Comparison of ENCODE assay signal across 13 mouse cellular contexts in the genomic region with DNA sequence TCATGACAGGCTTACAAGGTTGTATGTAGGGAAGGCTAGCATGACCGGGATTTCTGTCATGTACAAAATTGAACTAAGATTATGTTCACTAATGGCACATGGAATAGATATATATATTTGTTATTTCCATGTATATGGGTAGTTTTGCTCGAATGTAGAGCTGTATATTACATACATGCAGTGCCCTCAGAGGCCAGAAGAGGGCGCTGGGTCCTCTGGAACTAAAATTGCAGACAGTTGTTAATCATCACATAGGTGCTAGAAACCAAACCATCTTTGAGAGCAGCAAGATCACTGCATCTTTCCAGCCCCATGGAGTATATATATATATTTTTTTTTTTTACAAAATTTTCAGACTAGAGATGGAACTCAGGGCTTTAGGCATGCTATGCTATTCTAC. TPM values are rescaled to one million over a fixed set of nuclear protein-coding genes. Genes with fewer than 3 reads are reported as not detected.
DNase-seq lines count a peak whose midpoint lies in the region; ATAC-seq and TF ChIP-seq lines count a peak whose summit lies in the region.
"Had no signal": no experiment of that assay in that cellular context is flagged by ENCODE, and none has a peak within 500 bp of the region (broad histone marks: within the 10 kb centered on the region; RNA-seq: fewer than 3 reads in every experiment).

No protein-coding gene starts in this region.

- no peaks in the 10 kb centered on the region for H3K79me2 ChIP-seq in liver, adult 2 months (ENCODE audit: control insufficient read depth, insufficient read depth, low read length)
- no peaks in the 10 kb centered on the region for H3K79me2 ChIP-seq in CH12.LX (replicated peaks; ENCODE audit: control insufficient read depth, extremely low read depth, insufficient read depth, poor library complexity, severe bottlenecking)

- in situ Hi-C loops in CH12.LX (cut with MboI; ENCODE audit: low pct_ligation_motif_present, low pct_unique_long_range_greater_than_20kb, low sequenced_read_pairs) = no loop called here

- no peaks in the 10 kb centered on the region for H3K27me3 ChIP-seq in embryonic facial prominence, embryonic 11.5 days (ENCODE audit: control insufficient read depth, insufficient read depth, low read length)
- no peaks in the 10 kb centered on the region for H3K27me3 ChIP-seq in embryonic facial prominence, embryonic 10.5 days (replicated peaks; ENCODE audit: low read depth, poor library complexity, severe bottlenecking)
- H3K27me3 ChIP-seq in liver, adult 2 months (ENCODE audit: control insufficient read depth, insufficient read depth, low read length) = no peaks in the 10 kb centered on the region
- H3K27me3 ChIP-seq in liver, embryonic 11.5 days (replicated peaks; ENCODE audit: control insufficient read depth, insufficient read depth, low read length) = no peaks in the 10 kb centered on the region
- no peaks in the 10 kb centered on the region for H3K27me3 ChIP-seq in CH12.LX (replicated peaks)
- H3K27me3 ChIP-seq in liver, postnatal 0 days (ENCODE audit: insufficient read depth, low read length) = no peaks in the 10 kb centered on the region
- H3K27me3 ChIP-seq: heart, embryonic 13.5 days had no signal

- no peaks in the 10 kb centered on the region for H3K9me3 ChIP-seq in embryonic facial prominence, embryonic 11.5 days (replicated peaks; ENCODE audit: control insufficient read depth, low read length)
- no peaks in the 10 kb centered on the region for H3K9me3 ChIP-seq in embryonic facial prominence, embryonic 10.5 days
- H3K9me3 ChIP-seq in liver, embryonic 11.5 days (ENCODE audit: control insufficient read depth, low read length) = no peaks in the 10 kb centered on the region
- H3K9me3 ChIP-seq in CH12.LX (replicated peaks; ENCODE audit: low read length) = peaks cover 7% of the 10 kb centered on the region
- no peaks in the 10 kb centered on the region for H3K9me3 ChIP-seq in liver, postnatal 0 days (ENCODE audit: low read length)
- H3K9me3 ChIP-seq: heart, embryonic 13.5 days had no signal

- DNase-seq in embryonic facial prominence, embryonic 11.5 days (ENCODE audit: low spot score) = peak; percentile 20
- DNase-seq in embryonic facial prominence, embryonic 10.5 days (ENCODE audit: low spot score) = no peak
- no peak for DNase-seq in liver, adult 2 months (ENCODE audit: extremely low read depth, low read depth, low spot score)
- no peak for DNase-seq in liver, embryonic 11.5 days (ENCODE audit: low spot score)
- DNase-seq in CH12.LX (ENCODE audit: extremely low read depth) = no peak
- no peak for DNase-seq in liver, postnatal 0 days
- DNase-seq in retina, embryonic 14.5 days (ENCODE audit: low spot score) = no peak
- no peak for DNase-seq in adrenal gland, postnatal 25 days

- TF ChIP-seq RAD21 in CH12.LX (IDR thresholded peaks at IDR 0.05; ENCODE audit: low read depth, low read length) = peak; percentile 43

- no peaks in the 10 kb centered on the region for H3K36me3 ChIP-seq in embryonic facial prominence, embryonic 11.5 days (replicated peaks; ENCODE audit: control insufficient read depth, insufficient read depth, low read depth, low read length)
- H3K36me3 ChIP-seq in embryonic facial prominence, embryonic 10.5 days (replicated peaks) = peaks cover 41% of the 10 kb centered on the region
- H3K36me3 ChIP-seq in liver, adult 2 months (ENCODE audit: control insufficient read depth, insufficient read depth, low read length) = no peaks in the 10 kb centered on the region
- no peaks in the 10 kb centered on the region for H3K36me3 ChIP-seq in liver, embryonic 11.5 days (ENCODE audit: control insufficient read depth, insufficient read depth, low read length)
- H3K36me3 ChIP-seq in CH12.LX (replicated peaks in 1 of 2; ENCODE audit: control insufficient read depth in 1 of 2, insufficient read depth in 1 of 2, low read length in 1 of 2) = no peaks in the 10 kb centered on the region
- H3K36me3 ChIP-seq in liver, postnatal 0 days (replicated peaks; ENCODE audit: insufficient read depth, low read length) = no peaks in the 10 kb centered on the region

- 58% methylated on average over 3 of the region's 3 CpGs for WGBS in embryonic facial prominence, embryonic 11.5 days
- 53% methylated on average over 3 of the region's 3 CpGs for WGBS in embryonic facial prominence, embryonic 10.5 days
- WGBS in liver, adult 2 months = 65% methylated on average over 3 of the region's 3 CpGs
- 47% methylated on average over 3 of the region's 3 CpGs for WGBS in liver, embryonic 11.5 days
- 48% methylated on average over 3 of the region's 3 CpGs for WGBS in liver, postnatal 0 days (ENCODE audit: insufficient replicate concordance)

- no peak for TF ChIP-seq POLR2A in liver, adult 2 months (IDR thresholded peaks at IDR 0.05; ENCODE audit: extremely low read depth, insufficient read depth, low read length)
- no peak for TF ChIP-seq POLR2A in CH12.LX (IDR thresholded peaks at IDR 0.05; ENCODE audit: low read depth, low read length)

- H3K27ac ChIP-seq in embryonic facial prominence, embryonic 11.5 days (replicated peaks; ENCODE audit: low read depth, low read length) = no peak overlapping the region
- no peak overlapping the region for H3K27ac ChIP-seq in embryonic facial prominence, embryonic 10.5 days (replicated peaks)
- H3K27ac ChIP-seq in liver, adult 2 months (replicated peaks; ENCODE audit: insufficient read depth, low read depth, low read length) = no peak overlapping the region
- H3K27ac ChIP-seq in liver, embryonic 11.5 days (ENCODE audit: low read depth, low read length) = no peak overlapping the region
- H3K27ac ChIP-seq in CH12.LX (ENCODE audit: insufficient read depth, low read depth) = no peak overlapping the region
- no peak overlapping the region for H3K27ac ChIP-seq in liver, postnatal 0 days (ENCODE audit: low read depth)
- H3K27ac ChIP-seq: heart, embryonic 13.5 days; hindbrain, embryonic 14.5 days had no signal

- H3K9ac ChIP-seq in embryonic facial prominence, embryonic 11.5 days (replicated peaks; ENCODE audit: low read length) = no peak overlapping the region
- no peak overlapping the region for H3K9ac ChIP-seq in liver, adult 2 months (ENCODE audit: low read depth, low read length)
- no peak overlapping the region for H3K9ac ChIP-seq in liver, embryonic 11.5 days (ENCODE audit: low read depth, low read length)
- H3K9ac ChIP-seq in CH12.LX (ENCODE audit: insufficient read depth, low read depth) = no peak overlapping the region
- no peak overlapping the region for H3K9ac ChIP-seq in liver, postnatal 0 days (replicated peaks)
- H3K9ac ChIP-seq: heart, embryonic 13.5 days; hindbrain, embryonic 14.5 days had no signal

- H3K4me1 ChIP-seq in embryonic facial prominence, embryonic 11.5 days (ENCODE audit: control insufficient read depth, insufficient read depth, low read length) = no peaks in the 10 kb centered on the region
- no peaks in the 10 kb centered on the region for H3K4me1 ChIP-seq in embryonic facial prominence, embryonic 10.5 days
- H3K4me1 ChIP-seq in liver, adult 2 months (ENCODE audit: control insufficient read depth, insufficient read depth, low read length) = no peaks in the 10 kb centered on the region
- no peaks in the 10 kb centered on the region for H3K4me1 ChIP-seq in liver, embryonic 11.5 days (replicated peaks; ENCODE audit: control insufficient read depth, insufficient read depth, low read length)
- no peaks in the 10 kb centered on the region for H3K4me1 ChIP-seq in CH12.LX (ENCODE audit: control insufficient read depth in 1 of 2, insufficient read depth in 2 of 2)
- no peaks in the 10 kb centered on the region for H3K4me1 ChIP-seq in liver, postnatal 0 days (ENCODE audit: insufficient read depth)
- H3K4me1 ChIP-seq: heart, embryonic 13.5 days had no signal

- no peak overlapping the region for H3K4me2 ChIP-seq in embryonic facial prominence, embryonic 11.5 days (ENCODE audit: low read depth, low read length)
- no peak overlapping the region for H3K4me2 ChIP-seq in liver, embryonic 11.5 days
- no peak overlapping the region for H3K4me2 ChIP-seq in CH12.LX (ENCODE audit: insufficient read depth, low read depth, poor library complexity, severe bottlenecking)
- H3K4me2 ChIP-seq in liver, postnatal 0 days (ENCODE audit: low read depth, low read length) = no peak overlapping the region
- H3K4me2 ChIP-seq: heart, embryonic 13.5 days; hindbrain, embryonic 14.5 days had no signal

- ATAC-seq in embryonic facial prominence, embryonic 11.5 days (replicated peaks; ENCODE audit: insufficient number of reproducible peaks, low FRiP score, low TSS enrichment, low read depth) = no peak
- no peak for ATAC-seq in liver, embryonic 11.5 days (replicated peaks; ENCODE audit: low FRiP score)
- no peak for ATAC-seq in liver, postnatal 0 days
- ATAC-seq: activated CD4-positive, CD25-positive, alpha-beta regulatory T cell, adult 4 months had no signal

- dilution Hi-C loops in CH12.LX (cut with MboI; ENCODE audit: extremely low pct_ligation_motif_present, extremely low pct_unique_long_range_greater_than_20kb, low sequenced_read_pairs) = no loop called here

- no peak for TF ChIP-seq EP300 in CH12.LX (IDR thresholded peaks at IDR 0.05; ENCODE audit: low read length)
- TF ChIP-seq EP300 in liver, postnatal 0 days (IDR thresholded peaks at IDR 0.05; ENCODE audit: low read depth) = no peak

- TF ChIP-seq CTCF in liver, adult 2 months (IDR thresholded peaks at IDR 0.05; ENCODE audit: low read depth, low read length) = peak; percentile 44; the same call in 1 of the 2 replicates
- TF ChIP-seq CTCF in CH12.LX (conservative IDR thresholded peaks at IDR 0.05 in 1 of 2, IDR thresholded peaks at IDR 0.05 in 1 of 2; ENCODE audit: low read depth in 2 of 2, low read length in 2 of 2) = peak; percentile 35 to 60; a peak in 3 of 4 replicates
- peak; percentile 62 for TF ChIP-seq CTCF in liver, postnatal 0 days (IDR thresholded peaks at IDR 0.05; ENCODE audit: low read depth)

- H3K4me3 ChIP-seq in embryonic facial prominence, embryonic 11.5 days (ENCODE audit: low read depth, low read length) = no peak overlapping the region
- no peak overlapping the region for H3K4me3 ChIP-seq in embryonic facial prominence, embryonic 10.5 days
- no peak overlapping the region for H3K4me3 ChIP-seq in liver, adult 2 months (ENCODE audit: insufficient read depth, low read depth, low read length)
- no peak overlapping the region for H3K4me3 ChIP-seq in liver, embryonic 11.5 days (ENCODE audit: low read depth, low read length)
- no peak overlapping the region for H3K4me3 ChIP-seq in CH12.LX (replicated peaks in 1 of 3; ENCODE audit: low read depth in 2 of 3, low read length in 2 of 3, poor library complexity in 1 of 3)
- no peak overlapping the region for H3K4me3 ChIP-seq in liver, postnatal 0 days (ENCODE audit: low read depth, low read length)
- H3K4me3 ChIP-seq: heart, embryonic 13.5 days had no signal

RNA-seq across cellular contexts. Expression of a gene that starts 11.7 kb away (rescaled TPM):
- 41.8 and 50.2 TPM in 2 replicates for polyA plus RNA-seq in embryonic facial prominence, embryonic 11.5 days (2014; fragmentation: Nextera tagmentation; extraction: Ambion mirVana)
- polyA plus RNA-seq in embryonic facial prominence, embryonic 10.5 days (2016; fragmentation: Nextera tagmentation; extraction: Ambion mirVana) = 36.7 and 40.7 TPM in 2 replicates
- 21.7 and 22.1 TPM in 2 replicates for total RNA-seq in liver, adult 2 months (2014; rRNA removed)
- polyA plus RNA-seq in liver, adult 2 months (2012; rRNA removed) = 49.7 and 92.8 TPM in 2 replicates
- polyA plus RNA-seq in liver, embryonic 11.5 days (2014; fragmentation: Nextera tagmentation; extraction: Ambion mirVana) = 9.9 and 10.7 TPM in 2 replicates
- total RNA-seq in CH12.LX (2012; rRNA removed) = 4.4 and 5.5 TPM in 2 replicates
- total RNA-seq in CH12.LX (2014; rRNA removed) = 0.85 and 1.1 TPM in 2 replicates
- polyA plus RNA-seq in CH12.LX (2012; ENCODE audit: insufficient read length, low read depth) = 0.94 and 0.98 TPM in 2 replicates
- 33.4 and 35.3 TPM in 2 replicates for polyA plus RNA-seq in liver, postnatal 0 days (2015; fragmentation: Nextera tagmentation; extraction: Ambion mirVana)
- total RNA-seq in adrenal gland, postnatal 25 days (2021) = 12.7 and 16.2 TPM in 2 replicates

RNA-seq across cellular contexts. Expression of a gene that starts 12.5 kb away (rescaled TPM):
- polyA plus RNA-seq in embryonic facial prominence, embryonic 11.5 days (2014; fragmentation: Nextera tagmentation; extraction: Ambion mirVana) = 3.0 and 4.7 TPM in 2 replicates
- polyA plus RNA-seq in embryonic facial prominence, embryonic 10.5 days (2016; fragmentation: Nextera tagmentation; extraction: Ambion mirVana) = 4.8 and 5.4 TPM in 2 replicates
- 1.6 and 2.3 TPM in 2 replicates for total RNA-seq in liver, adult 2 months (2014; rRNA removed)
- polyA plus RNA-seq in liver, adult 2 months (2012; rRNA removed) = 4.5 and 5.6 TPM in 2 replicates
- polyA plus RNA-seq in liver, embryonic 11.5 days (2014; fragmentation: Nextera tagmentation; extraction: Ambion mirVana) = 3.9 and 4.9 TPM in 2 replicates
- 2.9 and 4.1 TPM in 2 replicates for total RNA-seq in CH12.LX (2012; rRNA removed)
- 1.6 and 2.1 TPM in 2 replicates for total RNA-seq in CH12.LX (2014; rRNA removed)
- polyA plus RNA-seq in CH12.LX (2012; ENCODE audit: insufficient read length, low read depth) = 1.7 and 1.8 TPM in 2 replicates
- polyA plus RNA-seq in liver, postnatal 0 days (2015; fragmentation: Nextera tagmentation; extraction: Ambion mirVana) = 2.5 and 3.1 TPM in 2 replicates
- total RNA-seq in adrenal gland, postnatal 25 days (2021) = 1.3 and 2.2 TPM in 2 replicates

RNA-seq across cellular contexts. Expression of a gene that starts 13.1 kb away (rescaled TPM):
- polyA plus RNA-seq in embryonic facial prominence, embryonic 11.5 days (2014; fragmentation: Nextera tagmentation; extraction: Ambion mirVana) = 102 TPM in 2 replicates
- 95.8 and 100 TPM in 2 replicates for polyA plus RNA-seq in embryonic facial prominence, embryonic 10.5 days (2016; fragmentation: Nextera tagmentation; extraction: Ambion mirVana)
- 112 and 135 TPM in 2 replicates for total RNA-seq in liver, adult 2 months (2014; rRNA removed)
- 164 and 279 TPM in 2 replicates for polyA plus RNA-seq in liver, adult 2 months (2012; rRNA removed)
- polyA plus RNA-seq in liver, embryonic 11.5 days (2014; fragmentation: Nextera tagmentation; extraction: Ambion mirVana) = 97.2 and 103 TPM in 2 replicates
- total RNA-seq in CH12.LX (2012; rRNA removed) (45.5 and 46.1 TPM in 2 replicates), CH12.LX (2014; rRNA removed) (17.5 and 19.9 TPM in 2 replicates)
- polyA plus RNA-seq in CH12.LX (2012; ENCODE audit: insufficient read length, low read depth) = 22.7 and 27.0 TPM in 2 replicates
- 101 and 109 TPM in 2 replicates for polyA plus RNA-seq in liver, postnatal 0 days (2015; fragmentation: Nextera tagmentation; extraction: Ambion mirVana)
- total RNA-seq in adrenal gland, postnatal 25 days (2021) = 108 and 121 TPM in 2 replicates

RNA-seq across cellular contexts. Expression of a gene that starts 17.4 kb away (rescaled TPM):
- polyA plus RNA-seq in embryonic facial prominence, embryonic 11.5 days (2014; fragmentation: Nextera tagmentation; extraction: Ambion mirVana) = 0.36 TPM in 1 of 2 replicates, not detected in the other
- not detected in 2 replicates for polyA plus RNA-seq in embryonic facial prominence, embryonic 10.5 days (2016; fragmentation: Nextera tagmentation; extraction: Ambion mirVana)
- total RNA-seq in liver, adult 2 months (2014; rRNA removed) = 0.18 TPM in 1 of 2 replicates, not detected in the other
- not detected in 2 replicates for polyA plus RNA-seq in liver, adult 2 months (2012; rRNA removed)
- not detected in 2 replicates for polyA plus RNA-seq in liver, embryonic 11.5 days (2014; fragmentation: Nextera tagmentation; extraction: Ambion mirVana)
- total RNA-seq in CH12.LX (2012; rRNA removed) (0.34 TPM in 1 of 2 replicates, not detected in the other), CH12.LX (2014; rRNA removed) (not detected in 2 replicates)
- not detected in 2 replicates for polyA plus RNA-seq in CH12.LX (2012; ENCODE audit: insufficient read length, low read depth)
- not detected in 2 replicates for polyA plus RNA-seq in liver, postnatal 0 days (2015; fragmentation: Nextera tagmentation; extraction: Ambion mirVana)
- total RNA-seq in adrenal gland, postnatal 25 days (2021) = not detected in 2 replicates
- total RNA-seq: gastrocnemius, adult 18-20 months had no signal
- polyA plus RNA-seq: activated CD4-positive, CD25-positive, alpha-beta regulatory T cell, adult 4 months; C2C12; heart, embryonic 13.5 days; hindbrain, embryonic 14.5 days had no signal

RNA-seq across cellular contexts. Expression of a gene that starts 23.3 kb away (rescaled TPM):
- 20.4 and 21.2 TPM in 2 replicates for polyA plus RNA-seq in embryonic facial prominence, embryonic 11.5 days (2014; fragmentation: Nextera tagmentation; extraction: Ambion mirVana)
- polyA plus RNA-seq in embryonic facial prominence, embryonic 10.5 days (2016; fragmentation: Nextera tagmentation; extraction: Ambion mirVana) = 24.2 and 27.1 TPM in 2 replicates
- 0.55 and 0.81 TPM in 2 replicates for total RNA-seq in liver, adult 2 months (2014; rRNA removed)
- 3.2 and 4.4 TPM in 2 replicates for polyA plus RNA-seq in liver, adult 2 months (2012; rRNA removed)
- 13.7 and 15.6 TPM in 2 replicates for polyA plus RNA-seq in liver, embryonic 11.5 days (2014; fragmentation: Nextera tagmentation; extraction: Ambion mirVana)
- total RNA-seq in CH12.LX (2012; rRNA removed) = 9.5 and 9.6 TPM in 2 replicates
- total RNA-seq in CH12.LX (2014; rRNA removed) = 5.3 and 5.8 TPM in 2 replicates
- polyA plus RNA-seq in CH12.LX (2012; ENCODE audit: insufficient read length, low read depth) = 10.4 and 13.8 TPM in 2 replicates
- 3.1 TPM in 2 replicates for polyA plus RNA-seq in liver, postnatal 0 days (2015; fragmentation: Nextera tagmentation; extraction: Ambion mirVana)
- total RNA-seq in adrenal gland, postnatal 25 days (2021) = 11.9 and 14.2 TPM in 2 replicates
